Mouse (Mus musculus) CD8-positive naive resting alpha-beta T cell, adult 57 days (primary cell): ENCODE data around the gene Ddt. TPM values are rescaled to one million over a fixed set of nuclear protein-coding genes. Genes with fewer than 3 reads are reported as not detected.

Source experiments
- total RNA-seq: library from RNA; stranded (reverse); gene quantifications from one replicate; pipeline ENCODE4 v1.2.4, GENCODE M21; 2023

Ddt gene
- total RNA-seq = 28.8 TPM

GRCm38 (mm10) chr10:75772795-75773664, at the start of gene Ddt:
Gene Ddt (minus strand): TSS chr10:75773414.

GRCm38 (mm10) chr10:75822443-75822842, 49.2 kb upstream of the Ddt start, which contains the start of gene Gstt4:
Gene Gstt4 (minus strand): TSS chr10:75822543.

GRCm38 (mm10) chr10:75798176-75798696, 25.0 kb upstream of the Ddt start, which contains the start of gene Gstt1:
Gene Gstt1 (minus strand): TSS chr10:75798584.

GRCm38 (mm10) chr10:75780769-75781578, 7.8 kb upstream of the Ddt start, which contains the start of the genes Gm20441 and Gstt3:
Gene Gm20441 (minus strand): TSS chr10:75780954.
Gene Gstt3 (minus strand): TSS chr10:75781414.

GRCm38 (mm10) chr10:75763682-75764518, 9.3 kb downstream of the Ddt start, which contains the start of gene Cabin1:
Gene Cabin1 (minus strand): TSS chr10:75764341.

Other genes starting within 250 kb of the Ddt start
- 23.7 TPM for gene Lrrc75b, start 213.1 kb downstream of the Ddt start, total RNA-seq
- gene Ggt1, start 211.8 kb downstream of the Ddt start, total RNA-seq = 81.7 TPM
- gene Ggt5, start 184.1 kb downstream of the Ddt start, total RNA-seq = 20.3 TPM
- 4.2 TPM for gene Susd2, start 129.4 kb downstream of the Ddt start, total RNA-seq
- 129 TPM for gene Cabin1, start 9.1 kb downstream of the Ddt start, total RNA-seq
- not detected for gene Gm20441, start 7.5 kb upstream of the Ddt start, total RNA-seq
- 4.0 TPM for gene Gstt3, start 8.0 kb upstream of the Ddt start, total RNA-seq
- not detected for gene Gstt1, start 25.2 kb upstream of the Ddt start, total RNA-seq
- not detected for gene Gstt4, start 49.1 kb upstream of the Ddt start, total RNA-seq
- 41.2 TPM for gene Gstt2, start 64.0 kb upstream of the Ddt start, total RNA-seq
- 289 TPM for gene Mif, start 86.8 kb upstream of the Ddt start, total RNA-seq
- gene Derl3, start 120.0 kb upstream of the Ddt start, total RNA-seq = 3.4 TPM
- gene Smarcb1, start 148.2 kb upstream of the Ddt start, total RNA-seq = 54.4 TPM
- gene Chchd10, start 159.7 kb upstream of the Ddt start, total RNA-seq = 22.5 TPM
- 2.2 TPM for gene Mmp11, start 163.1 kb upstream of the Ddt start, total RNA-seq
- gene Gm867, start 167.3 kb upstream of the Ddt start, total RNA-seq = not detected
- gene Vpreb3, start 169.6 kb upstream of the Ddt start, total RNA-seq = 11.1 TPM
- gene Gm5134, start 181.1 kb upstream of the Ddt start, total RNA-seq = 0.95 TPM